25 mouse cellular contexts compared by ENCODE assay signal in the genomic region with DNA sequence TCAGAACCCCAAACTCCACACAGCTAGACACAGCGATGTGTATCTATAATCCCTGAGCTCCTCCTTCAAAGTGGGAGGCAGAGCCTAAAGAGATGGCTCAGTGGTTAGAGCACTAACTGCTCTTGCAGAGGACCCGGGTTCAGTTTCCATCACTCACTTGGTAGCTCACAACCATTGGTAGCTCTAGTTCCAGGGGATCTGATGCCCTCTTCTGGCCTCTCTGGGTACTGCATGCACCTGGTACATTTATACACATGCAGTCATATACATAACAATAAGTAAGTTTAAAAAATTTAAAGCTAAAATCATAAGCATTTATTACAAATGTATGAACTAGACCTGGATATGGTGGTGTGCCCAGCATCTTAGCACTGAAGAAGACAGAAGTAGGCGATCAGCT. TPM values are rescaled to one million over a fixed set of nuclear protein-coding genes. Genes with fewer than 3 reads are reported as not detected.
DNase-seq lines count a peak whose midpoint lies in the region; ATAC-seq and TF ChIP-seq lines count a peak whose summit lies in the region.
"Had no signal": no experiment of that assay in that cellular context is flagged by ENCODE, and none has a peak within 500 bp of the region (broad histone marks: within the 10 kb centered on the region; RNA-seq: fewer than 3 reads in every experiment).

No protein-coding gene starts in this region.

- TF ChIP-seq CTCF in intestine, postnatal 0 days (IDR thresholded peaks at IDR 0.05; ENCODE audit: low read depth): peak; percentile 42
- peak; percentile 46 for TF ChIP-seq CTCF in lung, postnatal 0 days (IDR thresholded peaks at IDR 0.05)
- TF ChIP-seq CTCF in MEL (IDR thresholded peaks at IDR 0.05 in 2 of 3, conservative IDR thresholded peaks at IDR 0.05 in 1 of 3; ENCODE audit: control insufficient read depth in 1 of 3, insufficient read depth in 1 of 3, low read depth in 2 of 3, low read length in 3 of 3, poor library complexity in 1 of 3, severe bottlenecking in 1 of 3): peak; percentile 30 to 65 (median 41)

- H3K4me1 ChIP-seq in intestine, postnatal 0 days (replicated peaks; ENCODE audit: control insufficient read depth, insufficient read depth, low read length): 0 out of 2 replicates have a peak, but pooled peaks cover 2% of the 10 kb centered on the region
- 0 out of 2 replicates have a peak, but pooled peaks cover 3% of the 10 kb centered on the region for H3K4me1 ChIP-seq in intestine, embryonic 16.5 days (ENCODE audit: control insufficient read depth, insufficient read depth, low read length)
- peaks cover 4% of the 10 kb centered on the region; the same call in 1 of the 2 replicates for H3K4me1 ChIP-seq in lung, postnatal 0 days (ENCODE audit: insufficient read depth, low read depth, low read length)
- H3K4me1 ChIP-seq in MEL (ENCODE audit: control insufficient read depth in 1 of 2, insufficient read depth in 2 of 2, low read length in 2 of 2): peaks cover 0 to 2% of the 10 kb centered on the region in 2 experiments; a peak in 1 of 4 replicates
- H3K4me1 ChIP-seq: intestine, embryonic 15.5 days; liver, embryonic 13.5 days; midbrain, embryonic 15.5 days; neural tube, embryonic 12.5 days had no signal

- no peak for ATAC-seq in intestine, postnatal 0 days
- no peak for ATAC-seq in intestine, embryonic 16.5 days
- no peak for ATAC-seq in lung, postnatal 0 days
- ATAC-seq: activated CD4-positive, CD25-positive, alpha-beta regulatory T cell, adult 4 months; forebrain, embryonic 14.5 days; intestine, embryonic 15.5 days; midbrain, embryonic 15.5 days had no signal

- no peaks in the 10 kb centered on the region for H3K9me3 ChIP-seq in intestine, postnatal 0 days (ENCODE audit: control insufficient read depth)
- H3K9me3 ChIP-seq in intestine, embryonic 16.5 days (ENCODE audit: control insufficient read depth, low read length): 0 out of 2 replicates have a peak, but pooled peaks cover 4% of the 10 kb centered on the region
- H3K9me3 ChIP-seq in lung, postnatal 0 days (ENCODE audit: low read length): no peaks in the 10 kb centered on the region
- H3K9me3 ChIP-seq in MEL (replicated peaks; ENCODE audit: insufficient read depth, low read length): no peaks in the 10 kb centered on the region
- H3K9me3 ChIP-seq: intestine, embryonic 15.5 days; midbrain, embryonic 15.5 days had no signal

- no peak for DNase-seq in lung, postnatal 0 days (ENCODE audit: low spot score)
- DNase-seq in lung, adult 18-20 months: no peak
- peak; percentile 34 for DNase-seq in MEL (ENCODE audit: low read depth, low spot score)
- DNase-seq in testis, postnatal 10 days (ENCODE audit: low spot score): peak; percentile 57
- DNase-seq in gastrocnemius, postnatal 10 days: no peak
- DNase-seq in adrenal gland, postnatal 25 days: no peak
- DNase-seq: cerebellum, postnatal 25 days; gastrocnemius, postnatal 14 days; kidney, postnatal 36 days; left cerebral cortex, postnatal 4 days; liver, embryonic 13.5 days; thymus, postnatal 25 days had no signal

- H3K36me3 ChIP-seq in intestine, postnatal 0 days (ENCODE audit: control insufficient read depth, insufficient read depth): no peaks in the 10 kb centered on the region
- no peaks in the 10 kb centered on the region for H3K36me3 ChIP-seq in intestine, embryonic 16.5 days (ENCODE audit: control insufficient read depth, insufficient read depth, low read length)
- no peaks in the 10 kb centered on the region for H3K36me3 ChIP-seq in lung, postnatal 0 days (ENCODE audit: insufficient read depth, low read length)
- H3K36me3 ChIP-seq in MEL (ENCODE audit: control insufficient read depth in 1 of 2, insufficient read depth in 2 of 2, low read length in 2 of 2): peaks cover 0 to 2% of the 10 kb centered on the region in 2 experiments; a peak in 1 of 4 replicates
- H3K36me3 ChIP-seq: intestine, embryonic 15.5 days; liver, embryonic 13.5 days; midbrain, embryonic 15.5 days; neural tube, embryonic 12.5 days had no signal

- no peaks in the 10 kb centered on the region for H3K79me2 ChIP-seq in MEL (ENCODE audit: control insufficient read depth, insufficient read depth, low read length, poor library complexity)

- TF ChIP-seq POLR2A in MEL (IDR thresholded peaks at IDR 0.05; ENCODE audit: control insufficient read depth in 1 of 2, insufficient read depth in 1 of 2, low read depth in 1 of 2, low read length in 2 of 2, poor library complexity in 1 of 2): no peak

- no peak overlapping the region for H3K4me3 ChIP-seq in intestine, postnatal 0 days (ENCODE audit: low read depth, low read length)
- no peak overlapping the region for H3K4me3 ChIP-seq in intestine, embryonic 16.5 days (ENCODE audit: low read length)
- no peak overlapping the region for H3K4me3 ChIP-seq in lung, postnatal 0 days (ENCODE audit: low read depth, low read length)
- no peak overlapping the region for H3K4me3 ChIP-seq in MEL (ENCODE audit: control insufficient read depth in 1 of 2, insufficient read depth in 1 of 2, low read depth in 2 of 2, low read length in 2 of 2)
- H3K4me3 ChIP-seq: intestine, embryonic 15.5 days; liver, embryonic 13.5 days; midbrain, embryonic 15.5 days; neural tube, embryonic 12.5 days had no signal

- TF ChIP-seq EP300 in lung, postnatal 0 days (IDR thresholded peaks at IDR 0.05): no peak
- TF ChIP-seq EP300 in MEL (IDR thresholded peaks at IDR 0.05; ENCODE audit: low read depth in 1 of 2, low read length in 2 of 2): no peak

- no peak overlapping the region for H3K4me2 ChIP-seq in intestine, postnatal 0 days (replicated peaks; ENCODE audit: low read depth)
- no peak overlapping the region for H3K4me2 ChIP-seq in intestine, embryonic 16.5 days (ENCODE audit: low read depth, low read length)
- H3K4me2 ChIP-seq in lung, postnatal 0 days (replicated peaks; ENCODE audit: low read depth, low read length): no peak overlapping the region
- H3K4me2 ChIP-seq: heart, embryonic 11.5 days; intestine, embryonic 15.5 days; liver, embryonic 13.5 days; midbrain, embryonic 15.5 days; neural tube, embryonic 12.5 days had no signal

- 93% methylated on average over 3 of the region's 3 CpGs for WGBS in intestine, postnatal 0 days
- WGBS in intestine, embryonic 16.5 days: 95% methylated on average over 3 of the region's 3 CpGs
- 91% methylated on average over 3 of the region's 3 CpGs for WGBS in lung, postnatal 0 days

- no peaks in the 10 kb centered on the region for H3K27me3 ChIP-seq in intestine, postnatal 0 days (replicated peaks; ENCODE audit: control insufficient read depth, insufficient read depth, low read length)
- no peaks in the 10 kb centered on the region for H3K27me3 ChIP-seq in intestine, embryonic 16.5 days (replicated peaks; ENCODE audit: control insufficient read depth, insufficient read depth, low read length)
- H3K27me3 ChIP-seq in lung, postnatal 0 days (replicated peaks; ENCODE audit: insufficient read depth, low read length): no peaks in the 10 kb centered on the region
- H3K27me3 ChIP-seq in MEL (ENCODE audit: control insufficient read depth in 1 of 2, insufficient read depth in 2 of 2, low read length in 2 of 2): no peaks in the 10 kb centered on the region; a peak in 1 of 4 replicates
- H3K27me3 ChIP-seq: intestine, embryonic 15.5 days; liver, embryonic 13.5 days; midbrain, embryonic 15.5 days; neural tube, embryonic 12.5 days had no signal

- H3K9ac ChIP-seq in intestine, postnatal 0 days (ENCODE audit: low read depth, low read length): no peak overlapping the region
- no peak overlapping the region for H3K9ac ChIP-seq in intestine, embryonic 16.5 days (ENCODE audit: low read depth, low read length)
- H3K9ac ChIP-seq in lung, postnatal 0 days (replicated peaks; ENCODE audit: low read depth): no peak overlapping the region
- H3K9ac ChIP-seq in MEL (ENCODE audit: control insufficient read depth, low read depth, low read length, poor library complexity, severe bottlenecking): no peak overlapping the region
- H3K9ac ChIP-seq: intestine, embryonic 15.5 days; liver, embryonic 13.5 days; midbrain, embryonic 15.5 days; neural tube, embryonic 12.5 days had no signal

- no peak overlapping the region for H3K27ac ChIP-seq in intestine, postnatal 0 days (ENCODE audit: low read depth, low read length)
- H3K27ac ChIP-seq in intestine, embryonic 16.5 days (ENCODE audit: low read length): no peak overlapping the region
- H3K27ac ChIP-seq in lung, postnatal 0 days (ENCODE audit: low read length): no peak overlapping the region
- H3K27ac ChIP-seq in MEL (ENCODE audit: control insufficient read depth, low read depth, low read length): no peak overlapping the region
- H3K27ac ChIP-seq: intestine, embryonic 15.5 days; liver, embryonic 13.5 days; midbrain, embryonic 15.5 days; neural tube, embryonic 12.5 days had no signal

- peak; percentile 10 for TF ChIP-seq RAD21 in MEL (IDR thresholded peaks at IDR 0.05; ENCODE audit: low read depth, low read length)

RNA-seq across cellular contexts. Expression of a gene that starts 17.6 kb away (rescaled TPM):
- polyA plus RNA-seq in intestine, postnatal 0 days (2015; fragmentation: Nextera tagmentation; extraction: Ambion mirVana): 7.4 and 8.2 TPM in 2 replicates
- 3.5 and 5.0 TPM in 2 replicates for polyA plus RNA-seq in intestine, embryonic 16.5 days (2015; fragmentation: Nextera tagmentation; extraction: Ambion mirVana)
- 12.5 and 13.2 TPM in 2 replicates for polyA plus RNA-seq in lung, postnatal 0 days (2015; fragmentation: Nextera tagmentation; extraction: Ambion mirVana)
- 3.9 and 4.0 TPM in 2 replicates for total RNA-seq in MEL (2012; rRNA removed)
- 10 to 100 TPM in 1 of 2 experiments, not detected in 1; 10.6 TPM for polyA plus RNA-seq in MEL (2012; ENCODE audit: insufficient read depth in 1 of 2, insufficient read length in 2 of 2, low read depth in 1 of 2, low replicate concordance in 2 of 2, missing spikeins in 1 of 2)
- total RNA-seq in gastrocnemius, postnatal 10 days (2021): 10 to 100 TPM; 15.7 to 20.2 TPM
- 18.8 and 24.7 TPM in 2 replicates for total RNA-seq in adrenal gland, postnatal 25 days (2021)

RNA-seq across cellular contexts. Expression of a gene that starts 49.3 kb away (rescaled TPM):
- polyA plus RNA-seq in intestine, postnatal 0 days (2015; fragmentation: Nextera tagmentation; extraction: Ambion mirVana): not detected in 2 replicates
- polyA plus RNA-seq in intestine, embryonic 16.5 days (2015; fragmentation: Nextera tagmentation; extraction: Ambion mirVana): not detected in 2 replicates
- not detected in 2 replicates for polyA plus RNA-seq in lung, postnatal 0 days (2015; fragmentation: Nextera tagmentation; extraction: Ambion mirVana)
- total RNA-seq in MEL (2012; rRNA removed): not detected in 2 replicates
- not detected for polyA plus RNA-seq in MEL (2012; ENCODE audit: insufficient read depth in 1 of 2, insufficient read length in 2 of 2, low read depth in 1 of 2, low replicate concordance in 2 of 2, missing spikeins in 1 of 2)
- not detected for total RNA-seq in gastrocnemius, postnatal 10 days (2021)
- total RNA-seq in adrenal gland, postnatal 25 days (2021): not detected in 2 replicates
- total RNA-seq: adrenal gland, postnatal 4 days; ES-E14; gastrocnemius, postnatal 14 days; hematopoietic stem cell, adult 5-6 weeks; layer of hippocampus, postnatal 25 days; left cerebral cortex, postnatal 4 days had no signal
- polyA plus RNA-seq: activated CD4-positive, CD25-positive, alpha-beta regulatory T cell, adult 4 months; forebrain, embryonic 14.5 days; heart, embryonic 11.5 days; intestine, embryonic 15.5 days; liver, embryonic 13.5 days; midbrain, embryonic 15.5 days; neural tube, embryonic 12.5 days; stomach, embryonic 14.5 days had no signal

RNA-seq across cellular contexts. Expression of a gene that starts 59.6 kb away (rescaled TPM):
- not detected in 2 replicates for polyA plus RNA-seq in intestine, postnatal 0 days (2015; fragmentation: Nextera tagmentation; extraction: Ambion mirVana)
- not detected in 2 replicates for polyA plus RNA-seq in intestine, embryonic 16.5 days (2015; fragmentation: Nextera tagmentation; extraction: Ambion mirVana)
- 0.56 and 0.73 TPM in 2 replicates for polyA plus RNA-seq in lung, postnatal 0 days (2015; fragmentation: Nextera tagmentation; extraction: Ambion mirVana)
- total RNA-seq in MEL (2012; rRNA removed): not detected in 2 replicates
- polyA plus RNA-seq in MEL (2012; ENCODE audit: insufficient read depth in 1 of 2, insufficient read length in 2 of 2, low read depth in 1 of 2, low replicate concordance in 2 of 2, missing spikeins in 1 of 2): not detected
- total RNA-seq in gastrocnemius, postnatal 10 days (2021): not detected
- not detected in 2 replicates for total RNA-seq in adrenal gland, postnatal 25 days (2021)
- total RNA-seq: adrenal gland, postnatal 4 days; ES-E14; gastrocnemius, postnatal 14 days; hematopoietic stem cell, adult 5-6 weeks; layer of hippocampus, postnatal 25 days; left cerebral cortex, postnatal 4 days had no signal
- polyA plus RNA-seq: activated CD4-positive, CD25-positive, alpha-beta regulatory T cell, adult 4 months; forebrain, embryonic 14.5 days; heart, embryonic 11.5 days; intestine, embryonic 15.5 days; liver, embryonic 13.5 days; midbrain, embryonic 15.5 days; neural tube, embryonic 12.5 days; stomach, embryonic 14.5 days had no signal

Comparison
In these comparisons a context has a peak if more than half of its experiments do, and no peak if none do; other contexts are left out.
1. DNase-seq: peak in MEL (single experiment) and testis, postnatal 10 days (single experiment); none in lung, postnatal 0 days (single experiment), lung, adult 18-20 months (0 of 2), gastrocnemius, postnatal 10 days (single experiment) and adrenal gland, postnatal 25 days (single experiment).
2. Peak in every context shown above with its lines, with median percentiles within 50 percentile points of each other: CTCF ChIP-seq.